Mouse (Mus musculus) embryo, embryonic 11 days (tissue): Measurements from ENCODE around the gene Il13ra1.

Source experiments
- DNase-seq: peaks from one replicate; pipeline ENCODE4 v3.0.0-alpha.2; 2015

Gene Il13ra1

GRCm38 (mm10) chrX:36195736-36196525 is 84.0 kb downstream of the Il13ra1 start, which contains the start of gene Zcchc12:
TSS of gene Zcchc12 (plus strand) at chrX:36195904.
- DNase-seq = peak; percentile 56

GRCm38 (mm10) chrX:36209554-36209953 is 97.6 kb downstream of the Il13ra1 start:
- DNase-seq = no peak

- DNase-seq = no peak
These were observed 99.3 kb downstream of the Il13ra1 start for GRCm38 (mm10) chrX:36211216-36211615.
